Comparison of ENCODE assay signal across 12 mouse cellular contexts in the genomic region with DNA sequence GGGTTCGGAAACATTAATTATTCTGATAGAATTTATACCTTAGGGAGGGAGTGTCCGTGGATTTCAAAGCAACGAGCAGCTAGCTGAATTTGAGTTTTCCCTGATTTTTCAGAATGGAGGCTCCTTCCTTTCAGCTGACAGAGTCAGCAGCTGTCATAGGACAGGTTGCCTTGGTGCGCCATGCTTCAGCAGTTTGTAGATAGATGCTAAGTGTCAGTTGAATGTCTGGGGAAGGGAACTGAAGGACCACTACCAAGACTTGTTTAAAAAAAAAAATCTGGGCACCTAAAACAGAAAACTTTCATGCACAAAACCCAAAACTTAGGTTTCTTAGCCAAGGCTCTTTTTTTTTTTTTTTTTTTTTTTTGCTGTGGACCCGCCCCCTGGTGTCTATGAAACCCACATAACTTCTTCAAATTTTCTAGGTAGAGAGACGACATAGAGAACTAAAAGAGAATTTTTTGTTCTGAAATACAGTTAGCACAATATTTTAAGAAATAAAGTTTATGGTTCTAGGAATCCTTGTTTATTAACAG. TPM values are rescaled to one million over a fixed set of nuclear protein-coding genes. Genes with fewer than 3 reads are reported as not detected.
DNase-seq lines count a peak whose midpoint lies in the region; ATAC-seq and TF ChIP-seq lines count a peak whose summit lies in the region.
"Had no signal": no experiment of that assay in that cellular context is flagged by ENCODE, and none has a peak within 500 bp of the region (broad histone marks: within the 10 kb centered on the region; RNA-seq: fewer than 3 reads in every experiment).

No protein-coding gene starts in this region.

- peak overlapping the region; percentile 44; the same call in 1 of the 2 replicates for H3K27ac ChIP-seq in intestine, embryonic 15.5 days
- no peak overlapping the region for H3K27ac ChIP-seq in intestine, postnatal 0 days (ENCODE audit: low read depth, low read length)
- no peak overlapping the region for H3K27ac ChIP-seq in ES-E14 (ENCODE audit: insufficient read depth, low read depth, low read length, poor library complexity, severe bottlenecking)
- no peak overlapping the region for H3K27ac ChIP-seq in embryonic facial prominence, embryonic 13.5 days
- no peak overlapping the region for H3K27ac ChIP-seq in midbrain, embryonic 11.5 days (ENCODE audit: low read depth, low read length)

- ATAC-seq in intestine, embryonic 15.5 days: no peak
- ATAC-seq in intestine, postnatal 0 days: no peak
- ATAC-seq in embryonic facial prominence, embryonic 13.5 days (ENCODE audit: insufficient number of reproducible peaks, insufficient read depth, low FRiP score, low TSS enrichment, low read depth): no peak
- ATAC-seq in midbrain, embryonic 11.5 days (ENCODE audit: low FRiP score): no peak

- H3K9me3 ChIP-seq in intestine, embryonic 15.5 days: no peaks in the 10 kb centered on the region
- no peaks in the 10 kb centered on the region for H3K9me3 ChIP-seq in intestine, postnatal 0 days (ENCODE audit: control insufficient read depth)
- H3K9me3 ChIP-seq in ES-E14 (ENCODE audit: control insufficient read depth, insufficient read depth, low read depth, low read length): no peaks in the 10 kb centered on the region
- H3K9me3 ChIP-seq in embryonic facial prominence, embryonic 13.5 days: no peaks in the 10 kb centered on the region
- no peaks in the 10 kb centered on the region for H3K9me3 ChIP-seq in midbrain, embryonic 11.5 days (ENCODE audit: control insufficient read depth, low read length)

- in situ Hi-C loops in ES-E14 (cut with MboI; ENCODE audit: low sequenced_read_pairs in 2 of 2, unreplicated experiment in 2 of 2): loop anchor here in 1 of 2 experiments (25.0 kb wide), 1 partner anchor 373 kb away; no protein-coding TSS in a partner anchor

- H3K9ac ChIP-seq in intestine, embryonic 15.5 days: no peak overlapping the region
- no peak overlapping the region for H3K9ac ChIP-seq in intestine, postnatal 0 days (ENCODE audit: low read depth, low read length)
- H3K9ac ChIP-seq in ES-E14 (ENCODE audit: insufficient read depth, low read depth, low read length, poor library complexity, severe bottlenecking): no peak overlapping the region
- H3K9ac ChIP-seq in embryonic facial prominence, embryonic 13.5 days: 0 out of 2 replicates have a peak overlapping the region, but pooled peaks have one; percentile 47
- no peak overlapping the region for H3K9ac ChIP-seq in midbrain, embryonic 11.5 days (ENCODE audit: low read length)

- no peak for TF ChIP-seq CTCF in intestine, postnatal 0 days (IDR thresholded peaks at IDR 0.05; ENCODE audit: low read depth)

- no peaks in the 10 kb centered on the region for H3K36me3 ChIP-seq in intestine, embryonic 15.5 days
- no peaks in the 10 kb centered on the region; the same call in 1 of the 2 replicates for H3K36me3 ChIP-seq in intestine, postnatal 0 days (ENCODE audit: control insufficient read depth, insufficient read depth)
- peaks cover 4% of the 10 kb centered on the region; the same call in 1 of the 2 replicates for H3K36me3 ChIP-seq in ES-E14 (ENCODE audit: control insufficient read depth, insufficient read depth, low read length, poor library complexity, severe bottlenecking)
- H3K36me3 ChIP-seq in embryonic facial prominence, embryonic 13.5 days: peaks cover 12% of the 10 kb centered on the region
- no peaks in the 10 kb centered on the region for H3K36me3 ChIP-seq in midbrain, embryonic 11.5 days (ENCODE audit: control insufficient read depth, insufficient read depth, low read length)

- no peaks in the 10 kb centered on the region for H3K27me3 ChIP-seq in intestine, embryonic 15.5 days (replicated peaks)
- no peaks in the 10 kb centered on the region for H3K27me3 ChIP-seq in intestine, postnatal 0 days (replicated peaks; ENCODE audit: control insufficient read depth, insufficient read depth, low read length)
- no peaks in the 10 kb centered on the region for H3K27me3 ChIP-seq in embryonic facial prominence, embryonic 13.5 days
- no peaks in the 10 kb centered on the region for H3K27me3 ChIP-seq in midbrain, embryonic 11.5 days (ENCODE audit: control insufficient read depth, insufficient read depth, low read length)

- 51% methylated on average over 6 of the region's 6 CpGs for WGBS in intestine, embryonic 15.5 days
- 80% methylated on average over 6 of the region's 6 CpGs for WGBS in intestine, postnatal 0 days
- 18% methylated on average over 6 of the region's 6 CpGs for whole genome bisulfite sequencing in embryonic facial prominence, embryonic 13.5 days
- WGBS in midbrain, embryonic 11.5 days: 26% methylated on average over 6 of the region's 6 CpGs

- peak overlapping the region; percentile 17; the same call in 1 of the 2 replicates for H3K4me2 ChIP-seq in intestine, embryonic 15.5 days (replicated peaks)
- no peak overlapping the region for H3K4me2 ChIP-seq in intestine, postnatal 0 days (replicated peaks; ENCODE audit: low read depth)
- H3K4me2 ChIP-seq in embryonic facial prominence, embryonic 13.5 days: peak overlapping the region; percentile 36
- H3K4me2 ChIP-seq in midbrain, embryonic 11.5 days: peak overlapping the region; percentile 12

- H3K4me1 ChIP-seq in intestine, embryonic 15.5 days (replicated peaks): peaks cover 9% of the 10 kb centered on the region
- 0 out of 2 replicates have a peak, but pooled peaks cover 2% of the 10 kb centered on the region for H3K4me1 ChIP-seq in intestine, postnatal 0 days (replicated peaks; ENCODE audit: control insufficient read depth, insufficient read depth, low read length)
- H3K4me1 ChIP-seq in ES-E14 (ENCODE audit: control insufficient read depth in 2 of 2, insufficient read depth in 2 of 2, low read length in 2 of 2, poor library complexity in 1 of 2): peaks cover 8 to 37% of the 10 kb centered on the region in 2 experiments
- H3K4me1 ChIP-seq in embryonic facial prominence, embryonic 13.5 days: peaks cover 15% of the 10 kb centered on the region
- H3K4me1 ChIP-seq in midbrain, embryonic 11.5 days (ENCODE audit: control insufficient read depth, insufficient read depth, low read length): peaks cover 24% of the 10 kb centered on the region

- H3K4me3 ChIP-seq in intestine, embryonic 15.5 days (replicated peaks): no peak overlapping the region
- no peak overlapping the region for H3K4me3 ChIP-seq in intestine, postnatal 0 days (ENCODE audit: low read depth, low read length)
- H3K4me3 ChIP-seq in ES-E14 (ENCODE audit: insufficient read depth in 1 of 2, low read depth in 1 of 2, low read length in 2 of 2, poor library complexity in 1 of 2, severe bottlenecking in 1 of 2): no peak overlapping the region
- no peak overlapping the region for H3K4me3 ChIP-seq in embryonic facial prominence, embryonic 13.5 days
- no peak overlapping the region for H3K4me3 ChIP-seq in midbrain, embryonic 11.5 days (ENCODE audit: low read depth, low read length)

- DNase-seq in ES-E14 (ENCODE audit: low read depth, low spot score): no peak
- no peak for DNase-seq in midbrain, embryonic 11.5 days (ENCODE audit: low spot score, missing footprints)
- DNase-seq in cerebellum, adult 9-11 months: no peak
- DNase-seq in adrenal gland, adult 18-20 months (ENCODE audit: low spot score in 2 of 2): no peak
- no peak for DNase-seq in retina, embryonic 14.5 days (ENCODE audit: low spot score)
- DNase-seq: cerebellum, adult 8-10 months; liver; thymus, adult 2 months had no signal

TF ChIP-seq in ES-E14, 5 proteins besides CTCF, POLR2A, EP300 and RAD21:
- TF ChIP-seq CHD2 (IDR thresholded peaks at IDR 0.05; ENCODE audit: low read depth, low read length): no peak
- TF ChIP-seq ZNF384 (IDR thresholded peaks at IDR 0.05; ENCODE audit: low read depth, low read length): peak; percentile 75

RNA-seq across cellular contexts. Expression of gene Serp2, which starts 42.6 kb away (rescaled TPM):
- 8.6 and 10.0 TPM in 2 replicates for polyA plus RNA-seq in intestine, embryonic 15.5 days (2015; fragmentation: Nextera tagmentation; extraction: Ambion mirVana)
- 7.5 and 7.7 TPM in 2 replicates for polyA plus RNA-seq in intestine, postnatal 0 days (2015; fragmentation: Nextera tagmentation; extraction: Ambion mirVana)
- total RNA-seq in ES-E14 (2012; rRNA removed): 3.2 and 3.5 TPM in 2 replicates
- 11.0 and 14.6 TPM in 2 replicates for polyA plus RNA-seq in embryonic facial prominence, embryonic 13.5 days (2015; fragmentation: Nextera tagmentation; extraction: Ambion mirVana)
- 45.5 and 47.3 TPM in 2 replicates for polyA plus RNA-seq in midbrain, embryonic 11.5 days (2014; fragmentation: Nextera tagmentation; extraction: Ambion mirVana)
- total RNA-seq in adrenal gland, adult 18-20 months (2021): 1 to 10 TPM; 4.8 to 5.0 TPM
- total RNA-seq: granulocyte monocyte progenitor cell, adult 5-6 weeks had no signal
